Comparison of ENCODE assay signal across 7 mouse cellular contexts in genomic region chrX:162278834-162279708, GRCm38 (mm10).
DNase-seq lines count a peak whose midpoint lies in the region; ATAC-seq and TF ChIP-seq lines count a peak whose summit lies in the region.

No protein-coding gene starts in this region.

- peak; percentile 29; the same call in 1 of the 2 replicates for ATAC-seq in liver, postnatal 0 days

- no peak for TF ChIP-seq EP300 in liver, postnatal 0 days (IDR thresholded peaks at IDR 0.05; ENCODE audit: low read depth)

- no peaks in the 10 kb centered on the region for H3K36me3 ChIP-seq in liver, postnatal 0 days (replicated peaks; ENCODE audit: insufficient read depth, low read length)

- DNase-seq in B cell, adult 2 months, result peak; percentile 6 to 14
- peak; percentile 17 for DNase-seq in MN1 (ENCODE audit: low spot score)
- DNase-seq in cerebellum, postnatal 36 days, result peak; percentile 20 to 66
- DNase-seq in gastrocnemius, postnatal 10 days, result peak; percentile 41
- peak; percentile 19 for DNase-seq in large intestine, adult 2 months (ENCODE audit: low read depth, low spot score)
- DNase-seq in liver, postnatal 0 days, result peak; percentile 37
- peak; percentile 82 for DNase-seq in retina, embryonic 14.5 days (ENCODE audit: low spot score)

- H3K9me3 ChIP-seq in liver, postnatal 0 days (ENCODE audit: low read length), result no peaks in the 10 kb centered on the region

- no peak overlapping the region for H3K27ac ChIP-seq in liver, postnatal 0 days (ENCODE audit: low read depth)

- H3K4me3 ChIP-seq in liver, postnatal 0 days (ENCODE audit: low read depth, low read length), result no peak overlapping the region

- no peak overlapping the region for H3K4me2 ChIP-seq in liver, postnatal 0 days (ENCODE audit: low read depth, low read length)

- no peak overlapping the region for H3K9ac ChIP-seq in liver, postnatal 0 days (replicated peaks)

- 49% methylated on average over 14 of the region's 14 CpGs for WGBS in large intestine, adult 2 months
- 52% methylated on average over 14 of the region's 14 CpGs for WGBS in liver, postnatal 0 days (ENCODE audit: insufficient replicate concordance)

- no peaks in the 10 kb centered on the region for H3K27me3 ChIP-seq in liver, postnatal 0 days (ENCODE audit: insufficient read depth, low read length)

- peak; percentile 79 for TF ChIP-seq CTCF in liver, postnatal 0 days (IDR thresholded peaks at IDR 0.05; ENCODE audit: low read depth)

- H3K4me1 ChIP-seq in liver, postnatal 0 days (ENCODE audit: insufficient read depth), result no peaks in the 10 kb centered on the region

Comparison
In these comparisons a context has a peak if more than half of its experiments do, and no peak if none do; other contexts are left out.
1. DNase-seq: peak in every context shown above with its lines; median percentile 82 in retina, embryonic 14.5 days; 43 in cerebellum, postnatal 36 days; 41 in gastrocnemius, postnatal 10 days; 37 in liver, postnatal 0 days; 19 in large intestine, adult 2 months; 17 in MN1; 10 in B cell, adult 2 months.